Mouse (Mus musculus): ENCODE data around the gene Palm3. TPM values are rescaled to one million over a fixed set of nuclear protein-coding genes. Genes with fewer than 3 reads are reported as not detected.
A peak's percentile ranks its signal among the peaks of the same experiment; 100 is the strongest.

The Palm3 gene
- total RNA-seq, 2 experiments from 2014 or later = 4.1 to 7.9 TPM

DNA sequence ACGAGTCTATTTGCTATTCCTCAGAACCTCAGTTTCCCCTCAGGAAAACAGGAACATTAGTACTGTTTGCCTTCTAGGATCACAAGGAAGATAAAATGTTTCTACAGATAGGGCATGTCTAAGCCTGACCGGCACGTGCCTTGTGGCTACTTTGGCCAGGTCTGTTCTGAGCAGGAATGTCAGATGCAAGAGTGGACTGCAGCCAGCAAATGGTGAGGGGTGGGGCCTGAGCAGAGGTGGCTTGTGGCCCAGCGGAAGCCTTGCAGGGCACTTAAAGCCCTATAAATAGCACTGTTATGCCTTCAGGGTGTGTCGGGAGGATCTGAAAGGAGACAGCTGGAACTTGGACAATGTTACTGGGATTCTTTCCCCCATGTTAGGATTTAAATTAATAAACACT is 1.8 kb downstream of the Palm3 start:
- no peak for DNase-seq (ENCODE audit: low spot score in 2 of 2)

- no peak for DNase-seq (ENCODE audit: low spot score in 2 of 2)
These were observed 2.4 kb downstream of the Palm3 start for GRCm38 (mm10) chr8:84023631-84024030.

GRCm38 (mm10) chr8:84024171-84024570 is 2.9 kb downstream of the Palm3 start:
- DNase-seq (ENCODE audit: low spot score in 2 of 2) = no peak

GRCm38 (mm10) chr8:84025863-84026262 is 4.6 kb downstream of the Palm3 start:
- DNase-seq (ENCODE audit: low spot score in 2 of 2) = peak in 1 of 2 experiments; percentile 40

GRCm38 (mm10) chr8:84027449-84027848 is 6.2 kb downstream of the Palm3 start:
- no peak for DNase-seq (ENCODE audit: low spot score in 2 of 2)

DNA sequence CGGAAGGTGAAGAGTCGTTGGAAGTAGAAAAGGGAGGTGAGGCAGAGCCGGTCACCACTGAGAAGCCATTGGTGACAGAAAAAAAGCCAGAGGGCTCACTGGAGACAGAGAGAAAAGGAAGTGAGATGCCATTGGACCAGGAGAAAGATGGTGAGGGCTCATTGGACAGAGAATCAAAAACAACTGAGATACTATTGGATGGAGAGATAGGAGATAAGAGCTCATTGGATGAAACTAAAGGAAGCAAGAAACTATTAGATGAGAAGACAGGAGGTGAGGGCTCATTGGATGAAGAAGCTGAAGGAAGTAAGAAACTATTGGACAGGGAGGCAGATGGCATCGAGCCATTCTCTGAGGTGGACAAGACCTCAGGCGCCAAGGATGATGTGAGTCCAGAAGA is 8.0 kb downstream of the Palm3 start:
- DNase-seq (ENCODE audit: low spot score in 2 of 2) = no peak

DNA sequence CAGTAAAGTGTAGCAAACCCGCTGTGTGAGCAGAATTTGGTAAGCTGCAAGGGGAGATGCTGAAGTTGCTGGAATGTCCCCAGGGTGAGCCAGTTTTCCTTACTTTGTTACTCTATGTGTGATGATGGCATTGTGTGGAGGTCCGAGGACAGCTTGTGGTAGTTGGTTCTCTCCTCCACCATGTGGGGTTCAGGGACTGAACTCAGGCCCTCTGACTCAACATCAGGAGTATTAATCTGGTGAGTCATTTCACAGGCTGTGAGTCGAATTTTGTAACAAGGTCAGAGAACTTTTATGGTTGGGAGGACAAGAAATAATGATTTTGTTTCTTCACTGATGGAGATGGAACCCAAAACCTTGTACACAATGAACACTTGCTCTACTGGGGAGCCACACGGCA is 11.5 kb downstream of the Palm3 start:
- no peak for DNase-seq (ENCODE audit: low spot score in 2 of 2)

- no peak for DNase-seq (ENCODE audit: low spot score in 2 of 2)
These were observed 16.7 kb downstream of the Palm3 start for GRCm38 (mm10) chr8:84038015-84038414.

- peak; percentile 79 to 85 for DNase-seq (ENCODE audit: low spot score in 2 of 2)
These were observed 17.8 kb downstream of the Palm3 start for GRCm38 (mm10) chr8:84039050-84039449.

DNA sequence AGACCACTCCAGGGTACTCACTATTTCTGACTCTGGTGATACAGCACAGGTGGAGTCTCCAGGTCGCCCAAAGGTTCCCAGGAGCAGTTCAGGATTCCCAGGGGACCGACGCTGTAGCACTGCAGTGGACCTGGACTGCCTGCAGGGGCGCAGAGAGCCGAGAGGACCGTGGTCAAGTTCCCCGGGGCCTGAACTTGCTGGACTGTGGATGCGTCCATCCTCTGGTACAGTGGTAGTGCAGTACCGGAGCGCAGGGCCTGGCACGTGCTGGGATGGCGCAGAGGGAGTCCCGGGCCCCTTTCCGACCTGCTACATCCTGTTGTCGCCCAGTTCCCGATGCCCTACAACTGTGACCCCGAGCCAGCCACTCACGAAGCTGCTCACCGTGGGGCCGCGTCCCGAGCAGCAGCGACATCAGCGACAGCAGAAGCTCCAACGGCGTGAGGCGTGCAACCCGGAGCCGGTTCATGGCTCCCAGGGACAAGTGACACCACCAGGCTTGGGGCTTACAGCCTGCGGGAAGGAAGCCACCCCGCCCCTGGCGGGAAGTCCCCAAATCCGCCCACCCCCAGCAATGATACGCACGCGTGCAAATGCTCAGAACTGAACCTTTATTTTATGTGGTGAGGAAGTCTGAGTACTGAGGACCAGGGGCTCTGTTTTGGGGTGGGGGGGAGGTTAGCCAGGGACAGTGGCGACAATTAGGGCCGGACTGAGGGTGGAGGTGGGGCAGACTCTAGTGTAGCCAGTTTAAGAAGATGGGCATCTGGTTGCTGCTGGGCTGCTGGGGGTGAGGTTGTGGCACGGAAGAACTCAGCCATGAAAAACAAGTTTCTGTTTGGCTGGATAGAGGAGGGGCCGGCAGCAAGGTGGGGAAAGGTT is 21.0 kb downstream of the Palm3 start, which contains the start of gene Il27ra:
Gene Il27ra (minus strand): TSS at position 524 of the 882 bp plus-strand sequence.
- DNase-seq (ENCODE audit: low spot score in 2 of 2) = peak; percentile 41 to 42

DNA sequence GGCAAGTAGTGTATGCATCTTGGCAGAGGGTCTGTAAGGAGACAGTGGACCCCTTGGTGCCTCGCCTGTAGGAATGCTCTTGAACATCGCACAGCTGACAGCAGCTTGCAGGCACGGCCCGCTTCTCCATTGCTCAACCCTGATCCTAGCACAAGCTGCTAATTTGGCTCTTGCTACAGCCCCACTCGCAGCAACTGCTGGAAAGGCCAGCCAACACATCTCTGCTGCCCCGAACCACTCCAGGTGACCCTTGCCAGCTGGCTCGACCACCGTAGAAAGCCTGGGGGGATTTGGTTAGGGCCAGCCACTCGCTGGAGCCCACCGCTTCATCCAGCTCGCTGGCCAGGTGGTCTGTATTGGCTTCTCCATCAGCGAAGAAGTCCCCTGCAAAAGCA is 21.7 kb downstream of the Palm3 start:
- no peak for DNase-seq (ENCODE audit: low spot score in 2 of 2)

- DNase-seq (ENCODE audit: low spot score in 2 of 2) = no peak
These were observed 22.8 kb downstream of the Palm3 start for GRCm38 (mm10) chr8:84044103-84044502.

DNA sequence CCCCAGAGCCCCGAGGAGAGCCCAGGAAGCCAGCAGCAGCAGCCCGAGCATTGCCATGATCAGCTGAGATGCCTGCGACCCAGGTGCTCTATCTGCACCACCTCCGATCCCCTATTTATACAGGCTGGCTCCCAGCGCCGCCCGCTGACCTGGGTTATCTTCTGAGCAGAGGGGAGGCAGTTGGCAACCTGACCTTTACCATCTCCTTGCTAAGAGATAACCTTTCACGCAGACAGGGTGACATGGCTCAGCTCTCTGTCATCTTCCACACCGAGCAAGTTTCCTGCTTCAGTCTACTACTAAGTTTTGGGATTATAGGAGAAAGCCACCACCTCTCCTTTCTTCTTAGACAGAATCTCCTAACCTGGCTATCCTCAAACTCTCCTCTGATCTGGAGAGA is 23.6 kb downstream of the Palm3 start, which contains the start of gene Rln3:
Gene Rln3 (minus strand): TSS at position 101 of the 400 bp plus-strand sequence.
- DNase-seq (ENCODE audit: low spot score in 2 of 2) = no peak

- no peak for DNase-seq (ENCODE audit: low spot score in 2 of 2)
These were observed 25.2 kb downstream of the Palm3 start for GRCm38 (mm10) chr8:84046505-84046904.

DNA sequence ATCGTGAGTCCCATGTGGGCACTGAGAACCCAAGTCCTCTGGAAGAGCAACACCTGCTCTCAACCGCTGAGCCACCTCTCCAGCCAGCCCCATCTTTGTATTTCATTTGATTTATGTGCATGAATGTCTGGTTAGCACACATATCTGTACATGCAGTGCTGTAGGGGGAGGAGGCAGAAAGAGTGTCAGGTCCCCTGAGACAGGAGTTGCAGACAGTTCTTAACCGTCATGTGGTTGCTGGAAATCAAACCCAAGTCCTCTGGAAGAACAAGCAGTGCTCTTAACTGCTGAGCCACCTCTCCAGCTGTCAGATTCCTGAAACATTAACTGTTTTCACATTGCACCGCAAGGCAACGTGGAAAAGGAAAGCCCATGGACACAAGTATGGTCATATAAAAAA is 26.9 kb downstream of the Palm3 start:
- no peak for DNase-seq (ENCODE audit: low spot score in 2 of 2)

GRCm38 (mm10) chr8:84052746-84053145 is 31.5 kb downstream of the Palm3 start:
- no peak for DNase-seq (ENCODE audit: low spot score in 2 of 2)

- no peak for DNase-seq (ENCODE audit: low spot score in 2 of 2)
These were observed 32.0 kb downstream of the Palm3 start for GRCm38 (mm10) chr8:84053229-84053628.

DNA sequence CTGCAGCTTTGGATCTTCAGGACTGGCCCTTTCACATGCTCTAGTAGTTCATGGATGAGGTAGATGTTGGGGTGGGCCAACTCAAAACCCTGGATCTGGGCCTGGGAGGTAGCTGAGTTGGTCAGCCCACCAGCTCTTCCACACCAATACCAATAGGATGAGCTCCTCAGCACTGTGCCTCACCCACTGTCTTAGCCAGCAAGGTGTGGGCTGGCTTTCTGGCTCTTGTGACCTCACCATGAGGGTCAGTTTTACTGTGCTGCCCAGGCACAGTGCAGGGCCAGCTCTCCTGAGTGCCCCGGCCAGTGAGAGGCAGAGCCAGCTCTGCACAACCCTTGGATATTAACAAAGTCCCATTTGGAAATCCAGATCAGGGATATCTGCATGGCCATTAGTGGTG is 36.6 kb downstream of the Palm3 start:
- DNase-seq (ENCODE audit: low spot score in 2 of 2) = no peak

- no peak for DNase-seq (ENCODE audit: low spot score in 2 of 2)
These were observed 38.0 kb downstream of the Palm3 start for GRCm38 (mm10) chr8:84059226-84059625.

DNA sequence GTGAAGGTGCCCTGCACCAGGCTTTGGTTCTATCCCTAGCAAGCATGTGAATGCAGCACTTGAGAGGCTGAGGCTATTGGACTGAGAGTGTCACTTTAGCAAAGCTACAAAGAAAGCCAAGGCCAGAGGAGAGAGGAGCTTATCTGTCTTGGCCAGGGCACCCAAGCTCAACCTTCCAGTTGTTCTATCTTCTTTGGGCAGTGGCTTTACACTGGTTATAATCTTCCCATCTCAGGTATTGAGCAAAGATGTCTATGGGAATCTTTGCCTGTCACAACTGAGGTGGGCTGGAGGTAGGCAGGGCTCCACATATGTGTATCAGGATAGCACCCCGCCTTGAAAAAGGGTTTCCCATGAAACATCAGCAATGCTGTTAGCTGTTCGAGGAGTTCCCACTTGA is 39.0 kb downstream of the Palm3 start:
- no peak for DNase-seq (ENCODE audit: low spot score in 2 of 2)

DNA sequence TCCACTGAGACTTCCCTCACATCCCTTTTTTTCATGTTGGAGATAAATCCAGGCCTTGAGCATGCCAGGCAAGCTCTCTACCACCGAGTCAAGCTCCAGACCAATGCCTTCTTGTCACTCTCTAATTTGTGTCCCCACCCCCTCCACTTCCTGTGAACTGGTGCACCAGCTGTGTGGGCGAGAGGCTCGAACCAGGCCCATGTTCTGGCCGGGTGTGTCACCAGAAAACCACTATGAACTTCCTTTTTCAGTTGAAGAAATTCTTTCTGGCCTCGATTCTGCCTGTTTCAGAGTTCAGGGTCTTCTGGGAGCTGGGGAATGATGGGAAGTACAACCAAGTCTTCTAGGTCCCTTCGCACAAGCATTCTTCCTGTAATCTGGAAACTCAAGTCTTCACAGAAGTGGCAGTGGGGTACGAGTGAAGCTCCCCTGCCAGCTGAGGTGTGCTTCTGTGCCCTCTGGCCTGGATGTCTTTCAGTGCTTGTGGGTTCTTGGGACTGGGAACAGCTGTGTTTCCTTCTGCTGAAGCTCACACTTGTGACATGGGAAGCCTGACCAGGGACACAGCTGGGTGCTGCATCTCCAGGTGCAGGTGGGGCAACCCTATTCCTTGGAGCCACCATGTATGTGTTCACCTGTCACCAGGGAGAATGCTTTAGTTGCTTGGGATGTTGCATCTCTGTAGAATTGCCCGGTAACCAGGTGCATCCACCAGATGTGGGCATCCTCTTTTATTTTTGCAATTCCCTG is 42.8 kb downstream of the Palm3 start:
- DNase-seq (ENCODE audit: low spot score in 2 of 2) = no peak

DNA sequence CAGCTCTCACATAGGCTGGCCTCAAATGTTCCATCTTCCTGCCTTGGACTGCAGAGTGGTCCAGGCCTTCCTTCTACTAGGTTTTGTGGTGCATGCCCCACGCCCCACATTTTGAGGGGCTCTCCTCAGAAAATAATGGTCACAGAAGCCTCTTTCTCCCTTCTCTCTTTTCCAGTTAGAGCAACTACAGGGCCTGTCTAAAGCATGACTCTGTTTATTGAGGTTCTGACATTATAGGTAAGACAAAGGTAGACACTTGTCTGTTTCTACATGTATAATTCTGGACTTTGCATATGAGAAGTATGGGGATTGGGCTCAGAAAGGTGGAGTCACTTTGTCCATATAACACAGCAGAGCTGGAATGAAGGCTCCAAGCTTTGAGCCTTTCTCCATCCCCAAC is 43.8 kb downstream of the Palm3 start, which contains the start of gene Gm10643:
Gene Gm10643 (minus strand): TSS at position 101 of the 400 bp plus-strand sequence.
- DNase-seq (ENCODE audit: low spot score in 2 of 2) = no peak
